Mouse (Mus musculus): ENCODE results near the gene Cd276. TPM values are rescaled to one million over a fixed set of nuclear protein-coding genes. Genes with fewer than 3 reads are reported as not detected.
"Not testable (repeated sequence)": the region's sequence is repeated elsewhere in the genome, so short reads cannot be mapped to it uniquely, and the experiment has no call there.

Cd276 gene
- total RNA-seq (2021): 10 to 100 TPM in 1 of 2 experiments, 1 to 10 TPM in 1; 8.5 to 13.5 TPM
- long read RNA-seq, experiment 1, transcript Cd276-202 (8 exons, 3,603 nt): major isoform, 17 of 20 reads
- long read RNA-seq, experiment 1, partial matches to known transcripts: 1 of 20 reads
- long read RNA-seq, experiment 1, other reads (novel, unspliced or antisense): 2 of 20 reads
- long read RNA-seq, experiment 2, transcript Cd276-202 (8 exons, 3,603 nt): major isoform, 11 of 13 reads
- long read RNA-seq, experiment 2, partial matches to known transcripts: 0 of 13 reads
- long read RNA-seq, experiment 2, other reads (novel, unspliced or antisense): 2 of 13 reads

GRCm38 (mm10) chr9:58554908-58555684 is at the start of gene Cd276:
Gene Cd276 (minus strand): TSS chr9:58555437.
- DNase-seq (ENCODE audit: low spot score): peak; percentile 57

GRCm38 (mm10) chr9:58595313-58595712 is 40.1 kb upstream of the Cd276 start:
- DNase-seq (ENCODE audit: low spot score): no peak

- no peak for DNase-seq (ENCODE audit: low spot score)
These were observed 33.4 kb upstream of the Cd276 start for GRCm38 (mm10) chr9:58588657-58589056.

- no peak for DNase-seq (ENCODE audit: low spot score)
These were observed 29.1 kb upstream of the Cd276 start for GRCm38 (mm10) chr9:58584323-58584722.

GRCm38 (mm10) chr9:58583267-58583641 is 28.0 kb upstream of the Cd276 start:
- DNase-seq (ENCODE audit: low spot score): peak; percentile 6

- peak; percentile 47 for DNase-seq (ENCODE audit: low spot score)
These were observed 27.5 kb upstream of the Cd276 start for GRCm38 (mm10) chr9:58582581-58583266.

GRCm38 (mm10) chr9:58581958-58582540 is 26.8 kb upstream of the Cd276 start, which contains the start of gene Nptn:
Gene Nptn (plus strand): TSS chr9:58582240.
- DNase-seq (ENCODE audit: low spot score): peak; percentile 98

GRCm38 (mm10) chr9:58581283-58581930 is 26.2 kb upstream of the Cd276 start:
- peak; percentile 7 for DNase-seq (ENCODE audit: low spot score)

- not testable (repeated sequence) for DNase-seq (ENCODE audit: low spot score)
These were observed 25.4 kb upstream of the Cd276 start for GRCm38 (mm10) chr9:58580453-58581195.

- peak; percentile 93 for DNase-seq (ENCODE audit: low spot score)
These were observed 23.4 kb upstream of the Cd276 start for GRCm38 (mm10) chr9:58578669-58579068.

GRCm38 (mm10) chr9:58571001-58571400 is 15.8 kb upstream of the Cd276 start:
- DNase-seq (ENCODE audit: low spot score): no peak

- DNase-seq (ENCODE audit: low spot score): no peak
These were observed 12.4 kb upstream of the Cd276 start for GRCm38 (mm10) chr9:58567682-58568081.

- not testable (repeated sequence) for DNase-seq (ENCODE audit: low spot score)
These were observed 10.7 kb upstream of the Cd276 start for GRCm38 (mm10) chr9:58565945-58566344.

GRCm38 (mm10) chr9:58560211-58560610 is 5.0 kb upstream of the Cd276 start:
- no peak for DNase-seq (ENCODE audit: low spot score)

- no peak for DNase-seq (ENCODE audit: low spot score)
These were observed 2.5 kb upstream of the Cd276 start for GRCm38 (mm10) chr9:58557457-58558455.

GRCm38 (mm10) chr9:58556627-58557026 is 1.4 kb upstream of the Cd276 start:
- DNase-seq (ENCODE audit: low spot score): no peak

- no peak for DNase-seq (ENCODE audit: low spot score)
These were observed 613 bp upstream of the Cd276 start for GRCm38 (mm10) chr9:58555685-58556414.

Measured in gastrocnemius, adult 18-20 months (tissue).